Mouse (Mus musculus): ENCODE results near the gene Olfr1229. TPM values are rescaled to one million over a fixed set of nuclear protein-coding genes. Genes with fewer than 3 reads are reported as not detected.

Gene Olfr1229
- polyA plus RNA-seq (2014; fragmentation: Nextera tagmentation; extraction: Ambion mirVana) = not detected in 2 replicates

DNA sequence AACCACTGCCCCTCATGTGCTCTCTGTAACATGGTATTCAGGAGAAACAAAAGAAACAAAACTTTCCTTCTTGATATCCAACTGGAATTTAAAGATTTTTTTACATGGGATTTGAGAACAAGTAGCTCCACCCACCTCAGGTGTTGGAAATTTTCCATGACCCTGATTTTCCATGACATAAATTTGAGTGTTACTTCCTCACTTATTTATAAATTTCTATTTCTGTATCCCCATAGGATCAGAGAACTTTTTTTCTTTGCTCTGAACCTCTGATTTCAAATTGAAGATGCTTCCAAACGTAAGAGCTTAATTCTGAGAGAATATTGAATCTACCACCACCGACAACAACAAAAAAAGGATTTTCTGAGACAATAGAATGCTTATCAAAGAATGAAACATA, at the start of gene Olfr1229:
Olfr1229 (minus strand) TSS at position 101 of the 400 bp plus-strand sequence.
- Histone ChIP-seq H3K4me1 (ENCODE audit: control insufficient read depth, insufficient read depth, low read length) (no peaks in the 10 kb centered on the region), H3K9ac (ENCODE audit: low read length) (no peak within 1 kb of the TSS), H3K4me2 (ENCODE audit: low read depth, severe bottlenecking) (no peak within 1 kb of the TSS), H3K9me3 (ENCODE audit: control insufficient read depth, low read length) (no peaks in the 10 kb centered on the region), H3K27ac (replicated peaks; ENCODE audit: low read depth, low read length) (no peak within 1 kb of the TSS), H3K27me3 (ENCODE audit: control insufficient read depth, insufficient read depth, low read length) (no peaks in the 10 kb centered on the region), H3K4me3 (ENCODE audit: low read depth, low read length) (no peak within 1 kb of the TSS), H3K36me3 (ENCODE audit: control insufficient read depth, insufficient read depth, low read length) (no peaks in the 10 kb centered on the region)
- 88% methylated on average over 2 of the region's 2 CpGs for WGBS
- DNase-seq (ENCODE audit: low spot score) (no peak), ATAC-seq (ENCODE audit: insufficient number of reproducible peaks, low FRiP score, low TSS enrichment, low read depth) (no peak)

DNA sequence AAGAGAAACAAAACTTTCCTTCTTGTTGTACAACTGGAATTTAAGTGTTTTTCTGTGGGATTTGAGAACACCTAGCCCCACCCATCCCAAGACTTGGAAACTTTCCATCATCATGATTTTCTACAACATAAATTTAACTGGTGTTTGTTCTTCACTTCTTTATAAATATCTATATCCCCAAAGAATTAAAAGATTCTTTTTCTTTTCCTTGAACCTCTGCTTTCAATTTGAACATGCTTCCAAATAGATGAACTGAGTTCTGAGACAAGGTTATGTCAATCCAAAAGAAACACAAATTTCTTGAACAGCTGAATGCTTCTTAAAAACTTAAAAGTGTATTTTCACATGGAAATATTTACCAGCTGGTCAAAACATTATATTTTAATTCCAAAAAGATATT, 41.8 kb upstream of the Olfr1229 start, which contains the start of gene Olfr1232:
Olfr1232 (minus strand) TSS at position 101 of the 400 bp plus-strand sequence.
- no peak within 1 kb of the TSS for H3K27ac ChIP-seq (replicated peaks; ENCODE audit: low read depth, low read length)
- H3K36me3 ChIP-seq (ENCODE audit: control insufficient read depth, insufficient read depth, low read length) = no peaks in the 10 kb centered on the region
- no peaks in the 10 kb centered on the region for H3K9me3 ChIP-seq (ENCODE audit: control insufficient read depth, low read length)
- no peak for DNase-seq (ENCODE audit: low spot score)
- no peak for ATAC-seq (ENCODE audit: insufficient number of reproducible peaks, low FRiP score, low TSS enrichment, low read depth)
- no peak within 1 kb of the TSS for H3K4me3 ChIP-seq (ENCODE audit: low read depth, low read length)
- no peak within 1 kb of the TSS for H3K4me2 ChIP-seq (ENCODE audit: low read depth, severe bottlenecking)
- no peaks in the 10 kb centered on the region for H3K4me1 ChIP-seq (ENCODE audit: control insufficient read depth, insufficient read depth, low read length)
- no peaks in the 10 kb centered on the region for H3K27me3 ChIP-seq (ENCODE audit: control insufficient read depth, insufficient read depth, low read length)
- H3K9ac ChIP-seq (ENCODE audit: low read length) = no peak within 1 kb of the TSS

DNA sequence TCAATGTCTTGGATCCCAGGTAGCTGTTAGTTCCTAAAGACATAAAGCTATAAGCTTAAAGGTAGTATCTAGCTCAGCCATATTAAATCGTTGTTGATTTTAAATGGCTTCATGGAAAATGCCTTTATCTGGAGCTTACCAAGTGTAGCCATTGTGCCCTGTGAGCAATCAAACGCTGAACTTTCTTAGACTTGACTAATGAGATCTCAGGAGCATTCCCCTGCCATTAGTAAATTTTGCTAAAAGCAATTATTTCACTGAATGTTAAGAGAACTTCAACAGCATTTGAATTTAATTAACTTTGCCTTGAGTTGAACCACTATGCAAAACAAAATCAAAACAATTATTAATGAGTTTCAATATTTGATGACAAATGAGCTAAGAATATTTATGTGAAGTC, 19.2 kb upstream of the Olfr1229 start, which contains the start of gene Olfr1231:
Olfr1231 (minus strand) TSS at position 101 of the 400 bp plus-strand sequence.
- 76% methylated on average over 2 of the region's 2 CpGs for WGBS

DNA sequence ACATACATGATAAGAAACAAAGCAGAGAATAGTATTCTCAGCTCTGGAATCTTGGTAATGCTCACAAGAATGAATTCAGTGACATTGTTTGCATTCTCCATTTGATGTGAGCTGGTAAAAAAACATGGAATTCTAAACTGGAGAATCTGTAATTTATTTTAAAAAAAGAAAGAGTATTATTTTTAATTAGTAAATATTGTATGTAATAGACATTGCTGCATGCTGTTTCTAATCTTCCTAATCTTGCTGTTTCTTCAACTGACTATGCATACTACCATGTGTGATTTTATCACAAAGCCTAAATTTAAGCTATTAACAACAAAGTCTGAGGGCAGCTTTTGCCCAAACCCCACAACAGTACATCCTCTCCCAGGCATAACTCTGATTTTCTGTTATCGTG, 9.4 kb upstream of the Olfr1229 start, which contains the start of gene Olfr1230:
Olfr1230 (minus strand) TSS at position 101 of the 400 bp plus-strand sequence.
- H3K27me3 ChIP-seq (ENCODE audit: control insufficient read depth, insufficient read depth, low read length) = no peaks in the 10 kb centered on the region
- H3K36me3 ChIP-seq (ENCODE audit: control insufficient read depth, insufficient read depth, low read length) = no peaks in the 10 kb centered on the region
- DNase-seq (ENCODE audit: low spot score) (no peak), ATAC-seq (ENCODE audit: insufficient number of reproducible peaks, low FRiP score, low TSS enrichment, low read depth) (no peak)
- H3K4me1 ChIP-seq (ENCODE audit: control insufficient read depth, insufficient read depth, low read length) = no peaks in the 10 kb centered on the region
- no peaks in the 10 kb centered on the region for H3K9me3 ChIP-seq (ENCODE audit: control insufficient read depth, low read length)
- WGBS = 96% methylated on average over 1 of the region's 1 CpGs
- no peak within 1 kb of the TSS for H3K9ac ChIP-seq (ENCODE audit: low read length)
- H3K4me2 ChIP-seq (ENCODE audit: low read depth, severe bottlenecking) = no peak within 1 kb of the TSS
- H3K4me3 ChIP-seq (ENCODE audit: low read depth, low read length) = no peak within 1 kb of the TSS
- H3K27ac ChIP-seq (replicated peaks; ENCODE audit: low read depth, low read length) = no peak within 1 kb of the TSS

More for the DNA sequence above, 19.2 kb upstream of the Olfr1229 start, which contains the start of gene Olfr1231:
- Histone ChIP-seq H3K27me3 (ENCODE audit: control insufficient read depth, insufficient read depth, low read length) (no peaks in the 10 kb centered on the region), H3K9me3 (ENCODE audit: control insufficient read depth, low read length) (no peaks in the 10 kb centered on the region), H3K4me1 (ENCODE audit: control insufficient read depth, insufficient read depth, low read length) (no peaks in the 10 kb centered on the region), H3K4me3 (ENCODE audit: low read depth, low read length) (no peak within 1 kb of the TSS), H3K36me3 (ENCODE audit: control insufficient read depth, insufficient read depth, low read length) (no peaks in the 10 kb centered on the region), H3K27ac (replicated peaks; ENCODE audit: low read depth, low read length) (no peak within 1 kb of the TSS), H3K4me2 (ENCODE audit: low read depth, severe bottlenecking) (no peak within 1 kb of the TSS), H3K9ac (ENCODE audit: low read length) (no peak within 1 kb of the TSS)
- no peak for DNase-seq (ENCODE audit: low spot score)
- no peak for ATAC-seq (ENCODE audit: insufficient number of reproducible peaks, low FRiP score, low TSS enrichment, low read depth)

DNA sequence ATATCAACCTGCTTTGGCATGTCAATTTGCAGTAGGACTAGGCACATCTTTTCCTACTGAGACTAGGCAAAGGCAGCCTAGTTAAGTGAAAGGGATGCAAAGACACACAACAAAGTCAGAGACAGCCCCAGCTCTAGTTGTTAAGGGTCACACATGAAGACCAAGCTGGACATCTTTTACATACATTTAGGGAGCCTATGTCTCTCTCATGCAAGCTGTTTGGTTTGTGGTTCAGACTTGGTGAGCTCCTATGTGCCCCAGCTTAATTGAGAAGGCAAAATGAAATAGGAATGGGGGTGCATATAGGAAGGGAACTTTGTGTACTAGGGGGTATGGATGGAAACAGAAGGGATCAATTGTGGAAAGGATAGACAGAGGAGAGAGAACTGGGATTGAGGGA, 33.9 kb downstream of the Olfr1229 start, which contains the start of gene Olfr1228:
Olfr1228 (minus strand) TSS at position 101 of the 400 bp plus-strand sequence.
- Histone ChIP-seq H3K4me2 (ENCODE audit: low read depth, severe bottlenecking) (no peak within 1 kb of the TSS), H3K27ac (replicated peaks; ENCODE audit: low read depth, low read length) (no peak within 1 kb of the TSS), H3K4me1 (ENCODE audit: control insufficient read depth, insufficient read depth, low read length) (no peaks in the 10 kb centered on the region), H3K36me3 (ENCODE audit: control insufficient read depth, insufficient read depth, low read length) (no peaks in the 10 kb centered on the region), H3K9me3 (ENCODE audit: control insufficient read depth, low read length) (no peaks in the 10 kb centered on the region), H3K27me3 (ENCODE audit: control insufficient read depth, insufficient read depth, low read length) (no peaks in the 10 kb centered on the region), H3K9ac (ENCODE audit: low read length) (no peak within 1 kb of the TSS), H3K4me3 (ENCODE audit: low read depth, low read length) (no peak within 1 kb of the TSS)
- no peak for ATAC-seq (ENCODE audit: insufficient number of reproducible peaks, low FRiP score, low TSS enrichment, low read depth)
- no peak for DNase-seq (ENCODE audit: low spot score)

Other genes with a start within 250 kb of the Olfr1229 start
- not detected in 2 replicates for gene Olfr1218, start 226.8 kb downstream of the Olfr1229 start, polyA plus RNA-seq (2014; fragmentation: Nextera tagmentation; extraction: Ambion mirVana)
- gene Olfr1219, start 204.5 kb downstream of the Olfr1229 start, polyA plus RNA-seq (2014; fragmentation: Nextera tagmentation; extraction: Ambion mirVana) = not detected in 2 replicates
- not detected in 2 replicates for gene Olfr1220, start 181.2 kb downstream of the Olfr1229 start, polyA plus RNA-seq (2014; fragmentation: Nextera tagmentation; extraction: Ambion mirVana)
- gene Olfr1221, start 170.7 kb downstream of the Olfr1229 start, polyA plus RNA-seq (2014; fragmentation: Nextera tagmentation; extraction: Ambion mirVana) = not detected in 2 replicates
- gene Olfr1222, start 155.0 kb downstream of the Olfr1229 start, polyA plus RNA-seq (2014; fragmentation: Nextera tagmentation; extraction: Ambion mirVana) = not detected in 2 replicates
- gene Olfr1223, start 136.5 kb downstream of the Olfr1229 start, polyA plus RNA-seq (2014; fragmentation: Nextera tagmentation; extraction: Ambion mirVana) = not detected in 2 replicates
- not detected in 2 replicates for gene Olfr1224-ps1, start 123.9 kb downstream of the Olfr1229 start, polyA plus RNA-seq (2014; fragmentation: Nextera tagmentation; extraction: Ambion mirVana)
- not detected in 2 replicates for gene Olfr1225, start 113.3 kb downstream of the Olfr1229 start, polyA plus RNA-seq (2014; fragmentation: Nextera tagmentation; extraction: Ambion mirVana)
- not detected in 2 replicates for gene Olfr1226, start 88.0 kb downstream of the Olfr1229 start, polyA plus RNA-seq (2014; fragmentation: Nextera tagmentation; extraction: Ambion mirVana)
- not detected in 2 replicates for gene Olfr1228, start 34.0 kb downstream of the Olfr1229 start, polyA plus RNA-seq (2014; fragmentation: Nextera tagmentation; extraction: Ambion mirVana)
- gene Olfr1230, start 9.3 kb upstream of the Olfr1229 start, polyA plus RNA-seq (2014; fragmentation: Nextera tagmentation; extraction: Ambion mirVana) = not detected in 2 replicates
- gene Olfr1231, start 19.1 kb upstream of the Olfr1229 start, polyA plus RNA-seq (2014; fragmentation: Nextera tagmentation; extraction: Ambion mirVana) = not detected in 2 replicates
- not detected in 2 replicates for gene Olfr1232, start 41.7 kb upstream of the Olfr1229 start, polyA plus RNA-seq (2014; fragmentation: Nextera tagmentation; extraction: Ambion mirVana)
- gene Olfr1233, start 54.4 kb upstream of the Olfr1229 start, polyA plus RNA-seq (2014; fragmentation: Nextera tagmentation; extraction: Ambion mirVana) = not detected in 2 replicates
- not detected in 2 replicates for gene Olfr1234, start 76.9 kb upstream of the Olfr1229 start, polyA plus RNA-seq (2014; fragmentation: Nextera tagmentation; extraction: Ambion mirVana)
- not detected in 2 replicates for gene Olfr1238, start 121.7 kb upstream of the Olfr1229 start, polyA plus RNA-seq (2014; fragmentation: Nextera tagmentation; extraction: Ambion mirVana)
- not detected in 2 replicates for gene Olfr1239, start 132.4 kb upstream of the Olfr1229 start, polyA plus RNA-seq (2014; fragmentation: Nextera tagmentation; extraction: Ambion mirVana)
- gene Olfr1240, start 155.0 kb upstream of the Olfr1229 start, polyA plus RNA-seq (2014; fragmentation: Nextera tagmentation; extraction: Ambion mirVana) = not detected in 2 replicates
- not detected in 2 replicates for gene Olfr1241, start 199.1 kb upstream of the Olfr1229 start, polyA plus RNA-seq (2014; fragmentation: Nextera tagmentation; extraction: Ambion mirVana)
- gene Olfr1242, start 210.3 kb upstream of the Olfr1229 start, polyA plus RNA-seq (2014; fragmentation: Nextera tagmentation; extraction: Ambion mirVana) = not detected in 2 replicates
- not detected in 2 replicates for gene Olfr1243, start 243.5 kb upstream of the Olfr1229 start, polyA plus RNA-seq (2014; fragmentation: Nextera tagmentation; extraction: Ambion mirVana)